Mouse (Mus musculus) heart, embryonic 12.5 days (tissue): ENCODE results near the gene Islr2. TPM values are rescaled to one million over a fixed set of nuclear protein-coding genes. Genes with fewer than 3 reads are reported as not detected.

ENCODE experiments used
- ATAC-seq: fragments of 200-750 bp; cut with Nextera tagmentation; 2 replicates; pipeline ENCODE4 v1.8.0; 2017; ENCODE audit warnings: moderate TSS enrichment, moderate library complexity; ENCODE audit not compliant: insufficient number of reproducible peaks, low FRiP score
- H3K27ac ChIP-seq: fragments of 300-500 bp; sonication (generic); 2 replicates; pipeline ENCODE4 v1.5.1; 2016; ENCODE audit warnings: mild to moderate bottlenecking, moderate library complexity; ENCODE audit not compliant: poor library complexity, severe bottlenecking
- H3K27me3 ChIP-seq: fragments of 300-500 bp; sonication (generic); replicated peaks from 2 replicates; pipeline ENCODE4 v1.6.1; 2016; ENCODE audit warnings: mild to moderate bottlenecking, moderate library complexity
- H3K36me3 ChIP-seq: fragments of 300-500 bp; sonication (generic); 2 replicates; pipeline ENCODE4 v1.6.1; 2016; ENCODE audit warnings: mild to moderate bottlenecking, moderate library complexity
- H3K4me1 ChIP-seq: fragments of 300-500 bp; sonication (generic); replicated peaks from 2 replicates; pipeline ENCODE4 v1.6.1; 2016; ENCODE audit warnings: mild to moderate bottlenecking
- H3K4me2 ChIP-seq: fragments of 300-500 bp; sonication (generic); 2 replicates; pipeline ENCODE4 v1.6.1; 2016; ENCODE audit warnings: mild to moderate bottlenecking, moderate library complexity
- H3K4me3 ChIP-seq: fragments of 300-500 bp; sonication (generic); 2 replicates; pipeline ENCODE4 v1.5.1; 2016; ENCODE audit warnings: mild to moderate bottlenecking
- H3K9ac ChIP-seq: fragments of 300-500 bp; sonication (generic); 2 replicates; pipeline ENCODE4 v1.6.1; 2016; ENCODE audit warnings: mild to moderate bottlenecking, moderate library complexity
- H3K9me3 ChIP-seq: fragments of 300-500 bp; sonication (generic); replicated peaks from 2 replicates; pipeline ENCODE4 v1.6.1; 2016; ENCODE audit warnings: mild to moderate bottlenecking, moderate library complexity
- WGBS: fragments of 180-500 bp; shearing (Covaris S2); methylation state at CpG from one replicate; pipeline ENCODE4 v1.1.7; 2016; 5-methylcytosine and 5-hydroxymethylcytosine counted together
- polyA plus RNA-seq: library from polyadenylated mRNA; unstranded; fragments of >200 nt; fragmentation: Nextera tagmentation; extraction: Ambion mirVana; gene quantifications from 2 replicates; pipeline ENCODE4 v1.2.1, GENCODE M21; 2016

Islr2 gene
- polyA plus RNA-seq, 1 experiment from 2014 or later = 0.05 TPM

DNA sequence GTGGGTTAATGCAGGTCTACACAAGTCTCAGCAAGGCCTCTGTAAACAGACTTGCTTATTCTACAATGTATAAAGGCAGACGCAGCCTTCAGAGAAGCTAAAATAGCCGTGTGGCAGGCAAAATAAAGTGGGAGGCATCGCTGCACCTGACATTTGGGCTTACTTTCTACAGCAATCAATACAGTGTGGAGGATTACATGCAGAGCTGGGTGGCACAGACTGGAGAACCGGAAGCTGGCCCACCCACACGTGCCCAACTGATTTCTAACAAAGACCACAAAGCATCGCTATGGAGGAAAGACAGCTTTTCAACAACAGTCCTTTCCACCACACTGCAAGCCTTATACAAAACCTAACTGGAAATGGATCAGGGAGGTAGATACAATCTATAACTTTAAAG is 19.7 kb downstream of the Islr2 start:
- Histone ChIP-seq H3K4me3 (no peak overlapping the region), H3K9me3 (no peaks in the 10 kb centered on the region), H3K36me3 (no peaks in the 10 kb centered on the region), H3K4me2 (no peak overlapping the region), H3K27me3 (0 out of 2 replicates have a peak, but pooled peaks cover 7% of the 10 kb centered on the region), H3K9ac (no peak overlapping the region), H3K27ac (no peak overlapping the region), H3K4me1 (no peaks in the 10 kb centered on the region)
- WGBS = 82% methylated on average over 6 of the region's 6 CpGs
- no peak for ATAC-seq

DNA sequence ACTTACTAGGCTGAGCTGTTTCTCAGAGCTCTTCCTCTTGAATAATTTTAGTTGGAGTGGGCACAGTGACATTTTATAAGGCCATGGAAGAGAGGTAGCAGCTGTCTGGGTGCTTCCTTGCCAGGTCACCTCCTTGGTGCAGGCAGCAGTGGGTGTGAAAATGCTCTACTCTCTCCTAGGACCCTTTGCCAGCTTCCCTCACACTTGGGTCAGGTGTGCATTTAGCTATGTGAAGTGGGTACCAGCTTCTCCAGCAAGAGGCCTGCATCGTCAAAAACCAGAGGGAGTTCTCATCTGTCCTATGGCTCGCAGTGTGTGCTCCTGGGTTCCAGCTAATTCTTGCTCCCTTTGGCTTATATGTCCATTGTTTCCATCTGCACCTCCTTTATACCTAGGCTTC is 24.7 kb downstream of the Islr2 start:
- Histone ChIP-seq H3K27ac (no peak overlapping the region), H3K4me1 (peaks cover 19% of the 10 kb centered on the region), H3K4me2 (no peak overlapping the region), H3K9ac (no peak overlapping the region), H3K9me3 (no peaks in the 10 kb centered on the region), H3K36me3 (no peaks in the 10 kb centered on the region), H3K4me3 (no peak overlapping the region), H3K27me3 (no peaks in the 10 kb centered on the region)
- 70% methylated on average over 2 of the region's 2 CpGs for WGBS
- ATAC-seq = no peak

DNA sequence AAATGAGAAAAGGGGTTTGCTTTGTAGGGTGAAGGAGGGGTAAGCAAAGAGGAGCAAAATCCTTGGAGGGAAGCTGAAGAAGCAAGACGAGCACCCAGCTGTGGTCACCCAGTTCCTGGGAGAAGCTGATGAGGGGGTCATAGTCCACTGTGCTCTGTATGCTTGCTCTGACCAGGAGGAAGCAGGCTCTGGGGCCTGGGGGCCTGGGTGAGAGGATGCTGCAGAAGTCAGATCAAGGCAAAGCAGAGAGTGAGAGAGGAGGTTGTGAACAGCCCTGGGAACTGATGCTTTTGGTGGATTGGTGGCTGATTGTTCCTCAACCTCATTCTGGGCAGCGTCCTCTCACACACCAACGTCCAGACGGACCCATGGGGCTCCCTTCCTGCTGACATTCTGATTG is 27.0 kb downstream of the Islr2 start:
- H3K9me3 ChIP-seq = no peaks in the 10 kb centered on the region
- H3K27ac ChIP-seq = no peak overlapping the region
- WGBS = 66% methylated on average over 4 of the region's 4 CpGs
- peaks cover 19% of the 10 kb centered on the region for H3K4me1 ChIP-seq
- H3K36me3 ChIP-seq = no peaks in the 10 kb centered on the region
- no peak overlapping the region for H3K4me2 ChIP-seq
- H3K27me3 ChIP-seq = no peaks in the 10 kb centered on the region
- no peak overlapping the region for H3K9ac ChIP-seq
- no peak for ATAC-seq
- no peak overlapping the region for H3K4me3 ChIP-seq

DNA sequence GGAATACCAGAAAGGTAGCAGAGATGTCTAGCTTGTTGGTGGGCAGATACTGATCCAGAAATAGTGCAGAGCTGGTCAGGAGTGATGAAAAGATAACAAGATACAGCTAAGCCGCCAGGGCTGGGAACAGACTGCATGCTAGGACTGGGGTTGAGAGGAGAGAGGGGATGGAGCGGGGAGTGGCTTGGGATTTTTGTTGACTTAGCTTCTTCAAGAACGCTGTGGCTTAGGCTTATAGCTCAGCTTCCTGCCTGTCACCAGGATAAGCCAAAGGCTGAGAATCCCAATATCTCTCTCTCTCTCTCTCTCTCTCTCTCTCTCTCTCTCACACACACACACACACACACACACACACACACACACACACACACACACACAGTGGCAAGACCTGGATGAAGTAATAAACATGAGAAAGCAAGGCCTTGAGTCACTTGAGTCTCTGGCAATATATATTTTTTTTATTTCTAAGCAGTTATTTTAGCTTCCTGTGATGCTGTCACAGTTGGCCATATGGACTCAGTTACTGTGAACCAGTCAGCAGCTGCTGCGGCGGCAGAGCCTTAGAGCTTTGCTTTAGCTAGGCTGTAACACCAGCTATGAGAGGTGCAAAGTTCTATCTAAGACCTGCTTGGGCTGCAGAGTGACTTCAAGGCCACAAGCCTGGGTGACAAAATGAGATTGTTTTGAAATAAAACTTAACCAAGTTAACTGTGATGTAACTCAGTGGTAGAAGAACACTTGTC is 28.2 kb downstream of the Islr2 start:
- 26% methylated on average over 5 of the region's 5 CpGs for WGBS
- Histone ChIP-seq H3K4me1 (peaks cover 19% of the 10 kb centered on the region), H3K36me3 (no peaks in the 10 kb centered on the region), H3K4me3 (no peak overlapping the region), H3K9ac (no peak overlapping the region), H3K27me3 (no peaks in the 10 kb centered on the region), H3K27ac (no peak overlapping the region), H3K4me2 (no peak overlapping the region), H3K9me3 (no peaks in the 10 kb centered on the region)
- ATAC-seq = no peak

DNA sequence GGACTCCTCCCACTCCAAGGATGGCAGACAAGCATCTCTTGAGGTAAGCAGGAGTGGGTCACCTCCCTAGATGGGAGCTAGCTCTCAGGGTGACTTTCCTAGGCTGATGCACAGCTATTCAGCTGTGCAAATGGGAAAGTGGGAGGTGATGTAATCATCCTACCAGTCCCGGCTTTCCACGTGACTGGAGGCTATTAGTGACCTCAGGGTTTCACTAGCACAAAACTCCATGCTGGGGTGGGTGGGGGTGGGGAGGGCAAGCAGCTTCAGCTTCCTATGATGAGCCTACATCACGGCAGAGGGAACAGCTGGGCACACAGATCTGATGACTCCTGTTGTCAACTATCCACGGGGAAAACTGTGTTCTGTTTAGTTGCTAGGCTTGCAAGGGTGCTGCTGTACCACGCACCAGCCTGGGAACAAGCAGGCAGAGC is 29.3 kb downstream of the Islr2 start:
- Histone ChIP-seq H3K27ac (no peak overlapping the region), H3K27me3 (no peaks in the 10 kb centered on the region), H3K9ac (no peak overlapping the region), H3K9me3 (no peaks in the 10 kb centered on the region), H3K4me1 (peaks cover 19% of the 10 kb centered on the region), H3K4me2 (no peak overlapping the region), H3K36me3 (no peaks in the 10 kb centered on the region), H3K4me3 (no peak overlapping the region)
- peak; percentile 42; the same call in 1 of the 2 replicates for ATAC-seq
- WGBS = 33% methylated on average over 5 of the region's 5 CpGs

DNA sequence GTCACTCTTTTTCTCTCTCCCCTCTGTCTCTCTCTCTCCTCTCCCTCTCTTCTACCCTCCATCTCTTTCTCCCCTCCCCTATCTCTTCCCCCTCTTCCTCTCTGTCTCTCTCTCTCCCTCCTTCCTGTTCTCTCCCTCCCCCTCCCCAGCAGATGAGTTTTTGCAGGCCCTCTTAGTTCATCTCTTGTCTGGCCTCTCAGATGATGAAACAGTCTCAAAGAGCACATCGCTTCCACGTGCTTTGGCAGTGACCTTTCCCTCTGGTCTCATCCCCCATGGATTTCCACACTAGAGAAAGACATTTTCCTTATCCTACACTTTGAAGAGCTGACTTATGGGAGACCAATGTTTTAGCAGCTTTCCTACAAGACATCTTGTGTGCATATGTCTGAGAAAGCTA is 31.3 kb downstream of the Islr2 start:
- Histone ChIP-seq H3K36me3 (no peaks in the 10 kb centered on the region), H3K27me3 (no peaks in the 10 kb centered on the region), H3K9me3 (no peaks in the 10 kb centered on the region), H3K9ac (no peak overlapping the region), H3K27ac (no peak overlapping the region), H3K4me3 (no peak overlapping the region), H3K4me2 (no peak overlapping the region), H3K4me1 (peaks cover 25% of the 10 kb centered on the region)
- 57% methylated on average over 2 of the region's 2 CpGs for WGBS
- no peak for ATAC-seq

GRCm38 (mm10) chr9:58169426-58169825 is 34.7 kb downstream of the Islr2 start:
- 70% methylated on average over 6 of the region's 6 CpGs for WGBS
- 0 out of 2 replicates have a peak, but pooled peaks cover 3% of the 10 kb centered on the region for H3K9me3 ChIP-seq
- H3K4me3 ChIP-seq = no peak overlapping the region
- H3K36me3 ChIP-seq = no peaks in the 10 kb centered on the region
- no peak overlapping the region for H3K4me2 ChIP-seq
- peaks cover 6% of the 10 kb centered on the region for H3K4me1 ChIP-seq
- no peak overlapping the region for H3K27ac ChIP-seq
- no peaks in the 10 kb centered on the region for H3K27me3 ChIP-seq
- ATAC-seq = no peak
- no peak overlapping the region for H3K9ac ChIP-seq

DNA sequence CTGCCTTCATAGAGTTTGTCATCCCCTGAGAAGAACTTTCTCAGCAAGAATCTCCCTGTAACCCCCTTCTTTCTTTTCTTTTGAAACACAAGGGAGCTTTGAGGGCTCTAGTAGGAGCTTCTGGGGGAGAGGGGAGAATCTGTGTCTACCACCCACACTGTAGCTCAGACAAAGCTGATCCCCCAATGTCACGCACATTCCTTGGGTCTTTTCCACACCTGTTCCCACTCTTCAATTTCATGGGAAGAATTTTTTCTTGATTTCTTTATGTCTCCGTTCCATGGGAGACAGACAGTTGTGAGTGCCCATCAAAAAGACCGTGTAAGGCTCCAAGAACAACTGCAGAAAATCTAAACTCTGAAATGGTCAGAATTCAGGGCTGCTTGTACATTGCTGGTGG is 35.2 kb downstream of the Islr2 start:
- Histone ChIP-seq H3K9ac (no peak overlapping the region), H3K4me2 (no peak overlapping the region), H3K27me3 (0 out of 2 replicates have a peak, but pooled peaks cover under 1% of the 10 kb centered on the region), H3K27ac (no peak overlapping the region), H3K4me3 (no peak overlapping the region), H3K9me3 (0 out of 2 replicates have a peak, but pooled peaks cover 3% of the 10 kb centered on the region), H3K36me3 (no peaks in the 10 kb centered on the region), H3K4me1 (peaks cover 6% of the 10 kb centered on the region; the same call in 1 of the 2 replicates)
- no peak for ATAC-seq
- 72% methylated on average over 3 of the region's 3 CpGs for WGBS

- no peak overlapping the region for H3K9ac ChIP-seq
- H3K36me3 ChIP-seq = no peaks in the 10 kb centered on the region
- H3K27ac ChIP-seq = no peak overlapping the region
- H3K4me2 ChIP-seq = no peak overlapping the region
- H3K27me3 ChIP-seq = peaks cover 6% of the 10 kb centered on the region; the same call in 1 of the 2 replicates
- H3K4me3 ChIP-seq = no peak overlapping the region
- 0 out of 2 replicates have a peak, but pooled peaks cover 3% of the 10 kb centered on the region for H3K9me3 ChIP-seq
- H3K4me1 ChIP-seq = peaks cover 13% of the 10 kb centered on the region
- WGBS = 72% methylated on average over 1 of the region's 1 CpGs
- ATAC-seq = no peak
Observed at GRCm38 (mm10) chr9:58165779-58166178, 38.3 kb downstream of the Islr2 start.

DNA sequence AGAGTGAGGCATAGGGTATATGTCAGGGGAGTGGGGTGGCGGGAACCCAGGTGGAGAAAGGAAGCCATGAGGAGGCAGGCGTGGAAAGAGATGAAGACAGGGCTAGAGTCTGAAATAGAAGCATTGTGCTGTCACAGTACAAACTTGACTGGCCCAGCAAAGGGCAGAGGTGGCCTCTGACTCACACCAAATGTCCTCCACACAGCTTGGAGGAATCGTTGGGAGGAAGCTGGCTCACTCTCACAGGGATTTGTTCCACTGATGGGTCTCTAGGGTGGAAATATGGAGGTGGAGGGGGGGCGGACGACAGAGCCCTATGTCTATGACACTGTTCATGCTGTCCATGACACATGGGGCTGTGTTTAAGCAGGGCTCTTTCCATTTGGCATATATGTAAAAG is 41.0 kb downstream of the Islr2 start:
- Histone ChIP-seq H3K4me2 (no peak overlapping the region), H3K9ac (no peak overlapping the region), H3K27me3 (peaks cover 6% of the 10 kb centered on the region; the same call in 1 of the 2 replicates), H3K4me3 (no peak overlapping the region), H3K4me1 (peaks cover 33% of the 10 kb centered on the region), H3K36me3 (no peaks in the 10 kb centered on the region), H3K27ac (no peak overlapping the region), H3K9me3 (0 out of 2 replicates have a peak, but pooled peaks cover 3% of the 10 kb centered on the region)
- no peak for ATAC-seq
- 60% methylated on average over 5 of the region's 5 CpGs for WGBS

- no peaks in the 10 kb centered on the region for H3K36me3 ChIP-seq
- ATAC-seq = no peak
- H3K4me1 ChIP-seq = peaks cover 43% of the 10 kb centered on the region
- no peak overlapping the region for H3K9ac ChIP-seq
- H3K27ac ChIP-seq = no peak overlapping the region
- 83% methylated on average over 3 of the region's 3 CpGs for WGBS
- peaks cover 9% of the 10 kb centered on the region; the same call in 1 of the 2 replicates for H3K27me3 ChIP-seq
- no peak overlapping the region for H3K4me2 ChIP-seq
- H3K9me3 ChIP-seq = 0 out of 2 replicates have a peak, but pooled peaks cover 3% of the 10 kb centered on the region
- H3K4me3 ChIP-seq = no peak overlapping the region
Observed at GRCm38 (mm10) chr9:58162173-58162572, 41.9 kb downstream of the Islr2 start.
